Mouse (Mus musculus) midbrain, embryonic 16.5 days (tissue): ENCODE results near the gene Evl. TPM values are rescaled to one million over a fixed set of nuclear protein-coding genes. Genes with fewer than 3 reads are reported as not detected.

ENCODE experiments used
- ATAC-seq: fragments of 200-750 bp; cut with Nextera tagmentation; 2 replicates; pipeline ENCODE4 v1.8.0; 2017; ENCODE audit warnings: moderate TSS enrichment
- H3K27ac ChIP-seq: fragments of 300-500 bp; sonication (generic); 2 replicates; pipeline ENCODE4 v1.5.1; 2014; ENCODE audit warnings: mild to moderate bottlenecking, low read length, mixed read lengths
- H3K27me3 ChIP-seq: fragments of 300-500 bp; sonication (generic); 2 replicates; pipeline ENCODE4 v1.6.1; 2014; ENCODE audit warnings: low read depth, low read length, mixed read lengths; ENCODE audit not compliant: control insufficient read depth, insufficient read depth
- H3K36me3 ChIP-seq: fragments of 300-500 bp; sonication (generic); 2 replicates; pipeline ENCODE4 v1.6.1; 2014; ENCODE audit warnings: mild to moderate bottlenecking, low read length, moderate library complexity, mixed read lengths; ENCODE audit not compliant: control insufficient read depth, insufficient read depth
- H3K4me1 ChIP-seq: fragments of 300-500 bp; sonication (generic); 2 replicates; pipeline ENCODE4 v1.6.1; 2014; ENCODE audit warnings: mild to moderate bottlenecking, low read length, mixed read lengths; ENCODE audit not compliant: control insufficient read depth, insufficient read depth
- H3K4me2 ChIP-seq: fragments of 300-500 bp; sonication (generic); 2 replicates; pipeline ENCODE4 v1.6.1; 2014; ENCODE audit warnings: mild to moderate bottlenecking, low read length, mixed read lengths
- H3K4me3 ChIP-seq: fragments of 300-500 bp; sonication (generic); 2 replicates; pipeline ENCODE4 v1.5.1; 2014; ENCODE audit warnings: low read depth, mild to moderate bottlenecking, low read length, moderate library complexity, mixed read lengths
- H3K9ac ChIP-seq: fragments of 300-500 bp; sonication (generic); 2 replicates; pipeline ENCODE4 v1.6.1; 2014; ENCODE audit warnings: low read depth, low read length, mixed read lengths
- H3K9me3 ChIP-seq: fragments of 300-500 bp; sonication (generic); replicated peaks from 2 replicates; pipeline ENCODE4 v1.6.1; 2014; ENCODE audit warnings: mild to moderate bottlenecking, low read length, mixed read lengths; ENCODE audit not compliant: control insufficient read depth, poor library complexity, severe bottlenecking
- WGBS: fragments of 180-500 bp; shearing (Covaris S2); extraction: QIAGEN DNeasy Blood & Tissue Kit; methylation state at CpG from one replicate; pipeline ENCODE4 v1.1.7; 2014; 5-methylcytosine and 5-hydroxymethylcytosine counted together
- polyA plus RNA-seq: library from polyadenylated mRNA; unstranded; fragments of >200 nt; fragmentation: Nextera tagmentation; extraction: Ambion mirVana; gene quantifications from 2 replicates; pipeline ENCODE4 v1.2.1, GENCODE M21; 2015

Evl gene
- polyA plus RNA-seq, 1 experiment from 2014 or later, result 268 TPM

GRCm38 (mm10) chr12:108630741-108631688 is 76.5 kb downstream of the Evl start:
- no peaks in the 10 kb centered on the region for H3K36me3 ChIP-seq
- 94% methylated on average over 6 of the region's 6 CpGs for WGBS
- H3K27ac ChIP-seq, result no peak overlapping the region
- H3K4me3 ChIP-seq, result no peak overlapping the region
- H3K4me2 ChIP-seq, result no peak overlapping the region
- no peaks in the 10 kb centered on the region for H3K27me3 ChIP-seq
- no peaks in the 10 kb centered on the region; the same call in 1 of the 2 replicates for H3K4me1 ChIP-seq
- no peak for ATAC-seq
- H3K9me3 ChIP-seq, result no peaks in the 10 kb centered on the region
- no peak overlapping the region for H3K9ac ChIP-seq

GRCm38 (mm10) chr12:108632501-108632900 is 78.0 kb downstream of the Evl start:
- no peak overlapping the region for H3K27ac ChIP-seq
- no peak overlapping the region for H3K9ac ChIP-seq
- no peaks in the 10 kb centered on the region for H3K36me3 ChIP-seq
- H3K4me2 ChIP-seq, result no peak overlapping the region
- H3K9me3 ChIP-seq, result no peaks in the 10 kb centered on the region
- H3K27me3 ChIP-seq, result no peaks in the 10 kb centered on the region
- no peak for ATAC-seq
- H3K4me1 ChIP-seq, result no peaks in the 10 kb centered on the region
- no peak overlapping the region for H3K4me3 ChIP-seq

- Histone ChIP-seq H3K4me2 (no peak overlapping the region), H3K36me3 (no peaks in the 10 kb centered on the region), H3K4me3 (no peak overlapping the region), H3K4me1 (no peaks in the 10 kb centered on the region), H3K9ac (no peak overlapping the region), H3K27ac (no peak overlapping the region), H3K27me3 (no peaks in the 10 kb centered on the region), H3K9me3 (no peaks in the 10 kb centered on the region)
- WGBS, result 95% methylated on average over 1 of the region's 1 CpGs
- ATAC-seq, result no peak
These were observed 79.5 kb downstream of the Evl start for GRCm38 (mm10) chr12:108634031-108634430.

- H3K9ac ChIP-seq, result no peak overlapping the region
- no peak overlapping the region for H3K4me3 ChIP-seq
- no peak for ATAC-seq
- H3K9me3 ChIP-seq, result no peaks in the 10 kb centered on the region
- no peaks in the 10 kb centered on the region for H3K4me1 ChIP-seq
- WGBS, result 96% methylated on average over 4 of the region's 4 CpGs
- no peaks in the 10 kb centered on the region for H3K36me3 ChIP-seq
- H3K27me3 ChIP-seq, result no peaks in the 10 kb centered on the region
- H3K27ac ChIP-seq, result no peak overlapping the region
- no peak overlapping the region for H3K4me2 ChIP-seq
These were observed 81.0 kb downstream of the Evl start for GRCm38 (mm10) chr12:108635501-108635900.

GRCm38 (mm10) chr12:108637440-108637839 is 82.9 kb downstream of the Evl start:
- no peaks in the 10 kb centered on the region for H3K9me3 ChIP-seq
- no peaks in the 10 kb centered on the region for H3K27me3 ChIP-seq
- 93% methylated on average over 5 of the region's 5 CpGs for WGBS
- H3K4me3 ChIP-seq, result no peak overlapping the region
- H3K27ac ChIP-seq, result no peak overlapping the region
- no peak overlapping the region for H3K9ac ChIP-seq
- no peaks in the 10 kb centered on the region for H3K36me3 ChIP-seq
- H3K4me1 ChIP-seq, result no peaks in the 10 kb centered on the region
- no peak overlapping the region for H3K4me2 ChIP-seq
- ATAC-seq, result no peak

- H3K4me1 ChIP-seq, result no peaks in the 10 kb centered on the region
- H3K9ac ChIP-seq, result no peak overlapping the region
- H3K36me3 ChIP-seq, result no peaks in the 10 kb centered on the region
- H3K4me3 ChIP-seq, result no peak overlapping the region
- no peak for ATAC-seq
- H3K27me3 ChIP-seq, result no peaks in the 10 kb centered on the region
- no peaks in the 10 kb centered on the region for H3K9me3 ChIP-seq
- no peak overlapping the region for H3K4me2 ChIP-seq
- no peak overlapping the region for H3K27ac ChIP-seq
- 89% methylated on average over 3 of the region's 3 CpGs for WGBS
These were observed 84.6 kb downstream of the Evl start for GRCm38 (mm10) chr12:108639126-108639525.

GRCm38 (mm10) chr12:108642019-108642418 is 87.5 kb downstream of the Evl start:
- H3K27ac ChIP-seq, result no peak overlapping the region
- H3K4me2 ChIP-seq, result no peak overlapping the region
- no peaks in the 10 kb centered on the region for H3K36me3 ChIP-seq
- no peak; the same call in 1 of the 2 replicates for ATAC-seq
- 92% methylated on average over 3 of the region's 3 CpGs for WGBS
- no peak overlapping the region for H3K4me3 ChIP-seq
- no peaks in the 10 kb centered on the region for H3K4me1 ChIP-seq
- H3K27me3 ChIP-seq, result no peaks in the 10 kb centered on the region
- H3K9ac ChIP-seq, result no peak overlapping the region
- H3K9me3 ChIP-seq, result no peaks in the 10 kb centered on the region

GRCm38 (mm10) chr12:108646234-108646633 is 91.7 kb downstream of the Evl start:
- 93% methylated on average over 1 of the region's 1 CpGs for WGBS
- H3K4me3 ChIP-seq, result no peak overlapping the region
- no peaks in the 10 kb centered on the region for H3K4me1 ChIP-seq
- H3K27ac ChIP-seq, result no peak overlapping the region
- H3K9ac ChIP-seq, result no peak overlapping the region
- no peak overlapping the region for H3K4me2 ChIP-seq
- H3K27me3 ChIP-seq, result no peaks in the 10 kb centered on the region
- H3K9me3 ChIP-seq, result no peaks in the 10 kb centered on the region
- peaks cover 6% of the 10 kb centered on the region for H3K36me3 ChIP-seq
- ATAC-seq, result no peak

- Histone ChIP-seq H3K27ac (no peak overlapping the region), H3K27me3 (no peaks in the 10 kb centered on the region), H3K4me2 (no peak overlapping the region), H3K9me3 (no peaks in the 10 kb centered on the region), H3K36me3 (peaks cover 7% of the 10 kb centered on the region), H3K4me1 (no peaks in the 10 kb centered on the region), H3K4me3 (no peak overlapping the region), H3K9ac (no peak overlapping the region)
- ATAC-seq, result no peak
These were observed 93.3 kb downstream of the Evl start for GRCm38 (mm10) chr12:108647784-108648183.
